Mouse (Mus musculus): ENCODE measurements around the gene Zfyve16.

Zfyve16 gene

DNA sequence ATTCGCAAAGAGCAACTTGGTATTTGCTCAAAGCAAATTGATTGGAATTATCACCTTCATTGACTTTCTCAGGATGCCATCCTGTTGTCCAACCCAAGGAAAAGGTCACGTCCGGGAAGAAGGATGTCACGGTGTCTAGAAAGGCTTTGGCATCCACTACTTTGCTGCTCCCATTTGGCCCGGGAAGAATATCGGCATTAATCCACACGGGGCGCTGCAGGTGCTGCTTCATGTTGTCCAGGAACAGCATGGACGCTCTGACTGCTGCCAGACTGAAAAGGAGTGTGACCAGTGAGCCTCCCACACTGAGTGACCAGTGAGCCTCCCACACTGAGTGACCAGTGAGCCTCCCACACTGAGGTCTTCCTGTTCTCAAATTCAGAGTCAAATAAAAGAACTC lies 62.8 kb downstream of the Zfyve16 start:
- DNase-seq (ENCODE audit: low spot score): no peak

DNA sequence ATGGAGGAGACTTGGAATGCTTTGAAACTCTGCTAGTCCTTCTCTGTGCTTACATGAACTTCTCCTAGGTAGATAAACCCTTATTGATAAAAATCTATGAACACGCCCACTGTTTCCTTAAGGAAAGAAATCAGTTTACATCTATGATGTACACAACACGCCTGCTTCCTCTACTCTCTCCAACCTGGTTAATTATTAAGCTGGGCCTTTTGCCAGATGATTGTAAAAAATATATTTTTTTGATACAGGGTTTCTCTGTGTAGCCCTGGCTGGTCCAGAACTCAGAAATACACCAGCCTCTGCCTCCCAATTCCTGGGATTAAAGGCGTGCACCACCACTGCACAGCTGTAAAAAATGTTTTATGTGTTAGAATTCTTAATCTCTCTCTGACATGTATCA lies 66.0 kb downstream of the Zfyve16 start:
- no peak for DNase-seq (ENCODE audit: low spot score)

GRCm38 (mm10) chr13:92446872-92447271 lies 83.8 kb downstream of the Zfyve16 start:
- no peak for DNase-seq (ENCODE audit: low spot score)

- DNase-seq (ENCODE audit: low spot score): no peak
Observed at GRCm38 (mm10) chr13:92440286-92440685, 90.4 kb downstream of the Zfyve16 start.

DNA sequence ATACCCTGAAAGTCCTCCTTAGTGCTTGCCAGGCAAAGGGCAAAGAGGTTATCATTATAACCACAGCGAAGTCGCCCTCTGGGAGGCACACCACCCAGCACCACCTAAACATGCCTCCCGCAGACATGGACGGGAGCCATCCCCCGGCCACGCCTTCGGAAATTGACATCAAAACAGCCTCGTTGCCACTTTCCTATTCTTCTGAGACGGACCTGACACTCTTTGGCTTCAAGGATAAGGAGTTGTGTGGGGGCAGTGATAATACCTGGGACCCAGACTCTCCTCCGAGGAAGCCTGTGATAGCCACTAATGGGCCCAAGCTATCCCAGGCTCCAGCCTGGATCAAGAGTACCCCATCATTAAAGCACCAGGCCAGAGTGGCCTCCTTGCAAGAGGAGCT lies 92.0 kb downstream of the Zfyve16 start:
- no peak for DNase-seq (ENCODE audit: low spot score)

Data from yolk sac, embryonic 10.5 days (tissue).